Mouse (Mus musculus): Measurements from ENCODE around the gene Zbtb3. TPM values are rescaled to one million over a fixed set of nuclear protein-coding genes. Genes with fewer than 3 reads are reported as not detected.

The Zbtb3 gene
- polyA plus RNA-seq, 1 experiment, result 2.9 TPM

GRCm38 (mm10) chr19:8839908-8840791 is 37.8 kb downstream of the Zbtb3 start:
- no peak for DNase-seq (ENCODE audit: low read depth)

- no peak for DNase-seq (ENCODE audit: low read depth)
These were observed 38.7 kb downstream of the Zbtb3 start for GRCm38 (mm10) chr19:8841012-8841411.

- no peak for DNase-seq (ENCODE audit: low read depth)
These were observed 40.6 kb downstream of the Zbtb3 start for GRCm38 (mm10) chr19:8842961-8843360.

- peak; percentile 95 for DNase-seq (ENCODE audit: low read depth)
These were observed 42.2 kb downstream of the Zbtb3 start for GRCm38 (mm10) chr19:8844371-8845129.

- no peak for DNase-seq (ENCODE audit: low read depth)
These were observed 46.0 kb downstream of the Zbtb3 start for GRCm38 (mm10) chr19:8848356-8848755.

- DNase-seq (ENCODE audit: low read depth), result no peak
These were observed 48.1 kb downstream of the Zbtb3 start, which contains the start of gene Lrrn4cl for GRCm38 (mm10) chr19:8850402-8850901. Gene Lrrn4cl, plus strand, starts transcription at chr19:8850768.

GRCm38 (mm10) chr19:8851639-8852038 is 49.3 kb downstream of the Zbtb3 start:
- DNase-seq (ENCODE audit: low read depth), result no peak

- DNase-seq (ENCODE audit: low read depth), result no peak
These were observed 50.0 kb downstream of the Zbtb3 start for GRCm38 (mm10) chr19:8852236-8852928.

GRCm38 (mm10) chr19:8853117-8853516 is 50.8 kb downstream of the Zbtb3 start:
- no peak for DNase-seq (ENCODE audit: low read depth)

Other genes with a start within 250 kb of the Zbtb3 start
- 0.19 and 0.38 TPM in 2 replicates for gene Slc22a8, start 211.3 kb upstream of the Zbtb3 start, polyA plus RNA-seq (2012; rRNA removed)
- gene Slc22a6, start 184.5 kb upstream of the Zbtb3 start, polyA plus RNA-seq (2012; rRNA removed), result 0.04 TPM in 1 of 2 replicates, not detected in the other
- 0.12 and 0.25 TPM in 2 replicates for gene Chrm1, start 138.8 kb upstream of the Zbtb3 start, polyA plus RNA-seq (2012; rRNA removed)
- gene Slc3a2, start 79.2 kb upstream of the Zbtb3 start, polyA plus RNA-seq (2012; rRNA removed), result 393 and 456 TPM in 2 replicates
- 30.1 and 32.2 TPM in 2 replicates for gene Wdr74, start 66.7 kb upstream of the Zbtb3 start, polyA plus RNA-seq (2012; rRNA removed)
- gene 1700092M07Rik, start 61.8 kb upstream of the Zbtb3 start, polyA plus RNA-seq (2012; rRNA removed), result 2.3 and 2.5 TPM in 2 replicates
- gene Stx5a, start 61.1 kb upstream of the Zbtb3 start, polyA plus RNA-seq (2012; rRNA removed), result 95.3 and 118 TPM in 2 replicates
- 96.6 and 113 TPM in 2 replicates for gene Nxf1, start 45.5 kb upstream of the Zbtb3 start, polyA plus RNA-seq (2012; rRNA removed)
- gene Tmem223, start 31.6 kb upstream of the Zbtb3 start, polyA plus RNA-seq (2012; rRNA removed), result 183 and 249 TPM in 2 replicates
- gene Tmem179b, start 28.1 kb upstream of the Zbtb3 start, polyA plus RNA-seq (2012; rRNA removed), result 112 and 134 TPM in 2 replicates
- 17.4 and 19.6 TPM in 2 replicates for gene Taf6l, start 16.1 kb upstream of the Zbtb3 start, polyA plus RNA-seq (2012; rRNA removed)
- 88.3 and 105 TPM in 2 replicates for gene Polr2g, start 4.0 kb upstream of the Zbtb3 start, polyA plus RNA-seq (2012; rRNA removed)
- 22.7 and 23.1 TPM in 2 replicates for gene Ttc9c, start 16.8 kb downstream of the Zbtb3 start, polyA plus RNA-seq (2012; rRNA removed)
- 19.0 and 35.0 TPM in 2 replicates for gene Hnrnpul2, start 17.5 kb downstream of the Zbtb3 start, polyA plus RNA-seq (2012; rRNA removed)
- gene AC129217.1, start 27.2 kb downstream of the Zbtb3 start, polyA plus RNA-seq (2012; rRNA removed), result 0.57 and 9.1 TPM in 2 replicates
- 306 and 363 TPM in 2 replicates for gene Bscl2, start 34.9 kb downstream of the Zbtb3 start, polyA plus RNA-seq (2012; rRNA removed)
- gene Gng3, start 36.6 kb downstream of the Zbtb3 start, polyA plus RNA-seq (2012; rRNA removed), result 0.43 and 0.46 TPM in 2 replicates
- 6.9 and 8.7 TPM in 2 replicates for gene Lrrn4cl, start 48.2 kb downstream of the Zbtb3 start, polyA plus RNA-seq (2012; rRNA removed)
- 88.9 and 91.5 TPM in 2 replicates for gene Ubxn1, start 68.9 kb downstream of the Zbtb3 start, polyA plus RNA-seq (2012; rRNA removed)
- gene Uqcc3, start 78.4 kb downstream of the Zbtb3 start, polyA plus RNA-seq (2012; rRNA removed), result 37.9 and 50.6 TPM in 2 replicates
- gene Lbhd1, start 81.2 kb downstream of the Zbtb3 start, polyA plus RNA-seq (2012; rRNA removed), result 2.5 and 3.0 TPM in 2 replicates
- gene Gm49403, start 81.4 kb downstream of the Zbtb3 start, polyA plus RNA-seq (2012; rRNA removed), result not detected in 2 replicates
- gene 1810009A15Rik, start 86.3 kb downstream of the Zbtb3 start, polyA plus RNA-seq (2012; rRNA removed), result 23.6 and 25.6 TPM in 2 replicates
- gene Gm49416, start 86.4 kb downstream of the Zbtb3 start, polyA plus RNA-seq (2012; rRNA removed), result not detected in 2 replicates
- gene Ints5, start 90.5 kb downstream of the Zbtb3 start, polyA plus RNA-seq (2012; rRNA removed), result 18.3 and 18.5 TPM in 2 replicates
- gene Ganab, start 95.5 kb downstream of the Zbtb3 start, polyA plus RNA-seq (2012; rRNA removed), result 134 and 150 TPM in 2 replicates
- gene B3gat3, start 117.8 kb downstream of the Zbtb3 start, polyA plus RNA-seq (2012; rRNA removed), result 83.8 and 88.2 TPM in 2 replicates
- gene Rom1, start 126.8 kb downstream of the Zbtb3 start, polyA plus RNA-seq (2012; rRNA removed), result 9.6 and 11.7 TPM in 2 replicates
- gene Eml3, start 127.0 kb downstream of the Zbtb3 start, polyA plus RNA-seq (2012; rRNA removed), result 42.4 and 50.5 TPM in 2 replicates
- 21.9 and 35.1 TPM in 2 replicates for gene Mta2, start 139.3 kb downstream of the Zbtb3 start, polyA plus RNA-seq (2012; rRNA removed)
- gene Tut1, start 151.3 kb downstream of the Zbtb3 start, polyA plus RNA-seq (2012; rRNA removed), result 19.1 and 20.7 TPM in 2 replicates
- 295 and 302 TPM in 2 replicates for gene Eef1g, start 164.5 kb downstream of the Zbtb3 start, polyA plus RNA-seq (2012; rRNA removed)
- 53.6 and 56.8 TPM in 2 replicates for gene Ahnak, start 186.7 kb downstream of the Zbtb3 start, polyA plus RNA-seq (2012; rRNA removed)

All from gonadal fat pad, adult 2 months (tissue).